ENCODE assay signal across 8 mouse cellular contexts in genomic region chr2:90746538-90746865, GRCm38 (mm10). TPM values are rescaled to one million over a fixed set of nuclear protein-coding genes. Genes with fewer than 3 reads are reported as not detected.
DNase-seq lines count a peak whose midpoint lies in the region; ATAC-seq and TF ChIP-seq lines count a peak whose summit lies in the region.

No protein-coding gene starts in this region.

- no peak for ATAC-seq in lung, embryonic 15.5 days (ENCODE audit: borderline replicate concordance, extremely low read depth, low FRiP score, low TSS enrichment)
- ATAC-seq in heart, embryonic 15.5 days (replicated peaks; ENCODE audit: insufficient number of reproducible peaks, insufficient read depth, low FRiP score, low read depth) = no peak
- ATAC-seq in limb, embryonic 14.5 days (ENCODE audit: low FRiP score, low read depth) = no peak

- peak overlapping the region; percentile 96; the same call in 1 of the 2 replicates for H3K27ac ChIP-seq in lung, embryonic 15.5 days
- H3K27ac ChIP-seq in brown adipose tissue, adult 24 weeks (replicated peaks; ENCODE audit: low read depth, low read length) = no peak overlapping the region
- H3K27ac ChIP-seq in heart, embryonic 15.5 days = peak overlapping the region; percentile 96
- H3K27ac ChIP-seq in limb, embryonic 14.5 days (replicated peaks; ENCODE audit: low read depth, low read length) = peak overlapping the region; percentile 98; the same call in 1 of the 2 replicates
- H3K27ac ChIP-seq in small intestine, adult 2 months (ENCODE audit: insufficient read depth, low read depth, low read length) = no peak overlapping the region

- TF ChIP-seq POLR2A in limb, embryonic 14.5 days (IDR thresholded peaks at IDR 0.05; ENCODE audit: borderline replicate concordance, extremely low read depth, insufficient read depth, insufficient read length) = no peak
- TF ChIP-seq POLR2A in small intestine, adult 2 months (IDR thresholded peaks at IDR 0.05; ENCODE audit: low read depth, low read length) = no peak

- H3K4me1 ChIP-seq in lung, embryonic 15.5 days = peaks cover 7% of the 10 kb centered on the region
- H3K4me1 ChIP-seq in brown adipose tissue, adult 24 weeks (ENCODE audit: control insufficient read depth, insufficient read depth, insufficient read length, low read length) = peaks cover 10% of the 10 kb centered on the region; the same call in 1 of the 2 replicates
- H3K4me1 ChIP-seq in heart, embryonic 15.5 days (replicated peaks) = peaks cover 14% of the 10 kb centered on the region
- H3K4me1 ChIP-seq in limb, embryonic 14.5 days (ENCODE audit: control insufficient read depth, insufficient read depth, low read length) = peaks cover 5% of the 10 kb centered on the region
- H3K4me1 ChIP-seq in small intestine, adult 2 months (ENCODE audit: control insufficient read depth, insufficient read depth, insufficient read length, low read length) = peaks cover 6% of the 10 kb centered on the region; the same call in 1 of the 2 replicates

- peak overlapping the region; percentile 65 for H3K4me2 ChIP-seq in lung, embryonic 15.5 days
- H3K4me2 ChIP-seq in heart, embryonic 15.5 days = peak overlapping the region; percentile 71
- H3K4me2 ChIP-seq in limb, embryonic 14.5 days (replicated peaks; ENCODE audit: low read depth, low read length, severe bottlenecking) = peak overlapping the region; percentile 78

- H3K4me3 ChIP-seq in lung, embryonic 15.5 days = peak overlapping the region; percentile 84
- H3K4me3 ChIP-seq in brown adipose tissue, adult 24 weeks (ENCODE audit: insufficient read depth, low read depth, low read length) = peak overlapping the region; percentile 85
- peak overlapping the region; percentile 81 for H3K4me3 ChIP-seq in heart, embryonic 15.5 days
- H3K4me3 ChIP-seq in limb, embryonic 14.5 days (replicated peaks; ENCODE audit: low read length) = peak overlapping the region; percentile 94
- peak overlapping the region; percentile 60 for H3K4me3 ChIP-seq in small intestine, adult 2 months (ENCODE audit: low read depth, low read length)

- no peak for DNase-seq in lung, adult 18-20 months
- DNase-seq in limb, embryonic 14.5 days (ENCODE audit: low spot score) = no peak
- DNase-seq in right cerebral cortex, postnatal 36 days (ENCODE audit: low spot score in 2 of 2) = no peak
- DNase-seq in right cerebral cortex, adult 18-20 months = no peak

- TF ChIP-seq CTCF in small intestine, adult 2 months (IDR thresholded peaks at IDR 0.05; ENCODE audit: extremely low read depth, insufficient read length, insufficient replicate concordance, low read depth, low read length) = no peak

- no peaks in the 10 kb centered on the region for H3K9me3 ChIP-seq in lung, embryonic 15.5 days
- H3K9me3 ChIP-seq in heart, embryonic 15.5 days (replicated peaks) = no peaks in the 10 kb centered on the region
- H3K9me3 ChIP-seq in limb, embryonic 14.5 days (ENCODE audit: control insufficient read depth, low read length) = no peaks in the 10 kb centered on the region

- H3K36me3 ChIP-seq in lung, embryonic 15.5 days = peaks cover 23% of the 10 kb centered on the region
- peaks cover 15% of the 10 kb centered on the region; the same call in 1 of the 2 replicates for H3K36me3 ChIP-seq in heart, embryonic 15.5 days
- peaks cover 27% of the 10 kb centered on the region for H3K36me3 ChIP-seq in limb, embryonic 14.5 days (ENCODE audit: control insufficient read depth, insufficient read depth, low read length)
- peaks cover 9% of the 10 kb centered on the region for H3K36me3 ChIP-seq in small intestine, adult 2 months (ENCODE audit: control insufficient read depth, insufficient read depth, low read length)

- no peaks in the 10 kb centered on the region for H3K27me3 ChIP-seq in lung, embryonic 15.5 days
- H3K27me3 ChIP-seq in heart, embryonic 15.5 days = no peaks in the 10 kb centered on the region
- H3K27me3 ChIP-seq in limb, embryonic 14.5 days (ENCODE audit: control insufficient read depth, insufficient read depth, low read length) = no peaks in the 10 kb centered on the region
- H3K27me3 ChIP-seq in small intestine, adult 2 months (ENCODE audit: control insufficient read depth, insufficient read depth, low read length) = no peaks in the 10 kb centered on the region

- WGBS in lung, embryonic 15.5 days = 8% methylated on average over 4 of the region's 4 CpGs
- 11% methylated on average over 4 of the region's 4 CpGs for WGBS in heart, embryonic 15.5 days
- 11% methylated on average over 4 of the region's 4 CpGs for whole genome bisulfite sequencing in limb, embryonic 14.5 days
- WGBS in small intestine, adult 2 months = 3% methylated on average over 4 of the region's 4 CpGs

- peak overlapping the region; percentile 92 for H3K9ac ChIP-seq in lung, embryonic 15.5 days
- H3K9ac ChIP-seq in heart, embryonic 15.5 days = peak overlapping the region; percentile 93
- peak overlapping the region; percentile 98 for H3K9ac ChIP-seq in limb, embryonic 14.5 days (ENCODE audit: low read depth, low read length, severe bottlenecking)

RNA-seq across cellular contexts. Expression of gene Fnbp4, which starts 1.3 kb away (rescaled TPM):
- polyA plus RNA-seq in lung, embryonic 15.5 days (2015; fragmentation: Nextera tagmentation; extraction: Ambion mirVana) = 77.6 and 89.0 TPM in 2 replicates
- 8.2 and 14.7 TPM in 2 replicates for polyA plus RNA-seq in brown adipose tissue, adult 24 weeks (2012; ENCODE audit: insufficient read depth, insufficient read length, missing spikeins)
- polyA plus RNA-seq in heart, embryonic 15.5 days (2015; fragmentation: Nextera tagmentation; extraction: Ambion mirVana) = 46.1 and 59.4 TPM in 2 replicates
- polyA plus RNA-seq in limb, embryonic 14.5 days (2012; rRNA removed) = 110 and 115 TPM in 2 replicates
- polyA plus RNA-seq in limb, embryonic 14.5 days (2014; fragmentation: Nextera tagmentation; extraction: Ambion mirVana) = 79.5 and 102 TPM in 2 replicates
- 12.0 and 19.9 TPM in 2 replicates for polyA plus RNA-seq in small intestine, adult 2 months (2012; rRNA removed)

RNA-seq across cellular contexts. Expression of gene Agbl2, which starts 36.0 kb away (rescaled TPM):
- 1.2 and 1.5 TPM in 2 replicates for polyA plus RNA-seq in lung, embryonic 15.5 days (2015; fragmentation: Nextera tagmentation; extraction: Ambion mirVana)
- polyA plus RNA-seq in brown adipose tissue, adult 24 weeks (2012; ENCODE audit: insufficient read depth, insufficient read length, missing spikeins) = 0.87 and 1.3 TPM in 2 replicates
- polyA plus RNA-seq in heart, embryonic 15.5 days (2015; fragmentation: Nextera tagmentation; extraction: Ambion mirVana) = 1.4 and 1.7 TPM in 2 replicates
- polyA plus RNA-seq in limb, embryonic 14.5 days (2012; rRNA removed) = 2.2 and 2.3 TPM in 2 replicates
- 1.4 and 2.1 TPM in 2 replicates for polyA plus RNA-seq in limb, embryonic 14.5 days (2014; fragmentation: Nextera tagmentation; extraction: Ambion mirVana)
- polyA plus RNA-seq in small intestine, adult 2 months (2012; rRNA removed) = 0.08 and 0.22 TPM in 2 replicates

Comparison
In these comparisons a context has a peak if more than half of its experiments do, and no peak if none do; other contexts are left out.
1. H3K27ac ChIP-seq: peak in lung, embryonic 15.5 days (single experiment), heart, embryonic 15.5 days (single experiment) and limb, embryonic 14.5 days (single experiment); none in brown adipose tissue, adult 24 weeks (single experiment) and small intestine, adult 2 months (single experiment).
2. Peak in every context shown above with its lines, with median percentiles within 50 percentile points of each other: H3K4me2 ChIP-seq, H3K4me3 ChIP-seq and H3K9ac ChIP-seq.